ENCODE assay signal across 25 mouse cellular contexts in the genomic region with DNA sequence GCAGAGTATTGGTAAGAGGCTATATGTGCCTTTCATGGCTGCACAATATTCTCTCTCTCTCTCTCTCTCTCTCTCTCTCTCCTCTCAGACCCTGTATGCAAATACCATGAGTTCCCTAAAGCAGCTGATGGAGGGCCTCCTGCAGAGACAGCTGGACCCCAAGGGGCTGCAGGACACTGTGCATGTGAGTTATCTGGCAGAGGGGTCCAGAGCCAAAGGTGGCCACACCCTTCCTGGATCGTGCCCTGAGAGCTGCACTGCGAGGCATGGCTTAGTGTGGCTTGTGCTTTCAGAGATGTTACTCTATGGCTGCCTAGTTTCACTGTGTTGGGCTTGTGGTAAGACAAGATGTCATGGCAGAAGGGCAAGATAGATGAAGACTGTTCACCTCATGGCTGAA. TPM values are rescaled to one million over a fixed set of nuclear protein-coding genes. Genes with fewer than 3 reads are reported as not detected.
DNase-seq lines count a peak whose midpoint lies in the region; ATAC-seq lines count a peak whose summit lies in the region.
"Had no signal": no experiment of that assay in that cellular context is flagged by ENCODE, and none has a peak within 500 bp of the region (broad histone marks: within the 10 kb centered on the region; RNA-seq: fewer than 3 reads in every experiment).

No protein-coding gene starts in this region.

- H3K4me2 ChIP-seq in neural tube, embryonic 14.5 days (ENCODE audit: low read depth, low read length) = no peak overlapping the region

- no peak overlapping the region for H3K9ac ChIP-seq in neural tube, embryonic 14.5 days (replicated peaks; ENCODE audit: low read depth, low read length)

- peaks cover 16% of the 10 kb centered on the region for H3K27me3 ChIP-seq in megakaryocyte, embryonic 14.5 days (replicated peaks)
- H3K27me3 ChIP-seq in neural tube, embryonic 14.5 days (ENCODE audit: control insufficient read depth, insufficient read depth, low read length) = no peaks in the 10 kb centered on the region
- H3K27me3 ChIP-seq: Patski had no signal

- H3K9me3 ChIP-seq in megakaryocyte, embryonic 14.5 days = peaks cover 87% of the 10 kb centered on the region
- peaks cover 92% of the 10 kb centered on the region for H3K9me3 ChIP-seq in neural tube, embryonic 14.5 days (ENCODE audit: control insufficient read depth, low read length)

- DNase-seq in neural tube, embryonic 10.5 days (ENCODE audit: extremely low spot score, low spot score) = no peak
- peak; percentile 65 for DNase-seq in testis, postnatal 10 days (ENCODE audit: low spot score)
- no peak for DNase-seq in testis, postnatal 14 days (ENCODE audit: low spot score)
- DNase-seq: adrenal gland, adult 2 months; adrenal gland, adult 8-10 months; adrenal gland, postnatal 10 days; adrenal gland, postnatal 14 days; adrenal gland, postnatal 25 days; adrenal gland, postnatal 36 days; B cell, adult 2 months; cerebellum, adult 11 months; cerebellum, adult 11-12 months; cerebellum, adult 18-20 months had no signal

- no peaks in the 10 kb centered on the region for H3K36me3 ChIP-seq in megakaryocyte, embryonic 14.5 days (replicated peaks; ENCODE audit: low read length)
- no peaks in the 10 kb centered on the region for H3K36me3 ChIP-seq in neural tube, embryonic 14.5 days (ENCODE audit: control insufficient read depth, insufficient read depth, low read length)
- H3K36me3 ChIP-seq: G1E had no signal

- H3K27ac ChIP-seq in neural tube, embryonic 14.5 days (ENCODE audit: low read depth, low read length) = no peak overlapping the region

- ATAC-seq in megakaryocyte, adult 5-6 weeks (ENCODE audit: poor library complexity, severe bottlenecking) = no peak
- ATAC-seq in neural tube, embryonic 14.5 days (ENCODE audit: low read depth) = 0 out of 2 replicates have a peak, but pooled peaks have one; percentile 3
- ATAC-seq: activated CD4-positive, CD25-positive, alpha-beta regulatory T cell, adult 4 months; CD4-positive, CD25-positive, alpha-beta regulatory T cell, adult 4 months; Patski had no signal

- H3K4me3 ChIP-seq in megakaryocyte, embryonic 14.5 days (replicated peaks) = peak overlapping the region; percentile 26
- no peak overlapping the region for H3K4me3 ChIP-seq in neural tube, embryonic 14.5 days (ENCODE audit: low read depth, low read length)

- WGBS in neural tube, embryonic 14.5 days = 51% methylated on average over 2 of the region's 2 CpGs

- no peaks in the 10 kb centered on the region for H3K4me1 ChIP-seq in megakaryocyte, embryonic 14.5 days
- no peaks in the 10 kb centered on the region for H3K4me1 ChIP-seq in neural tube, embryonic 14.5 days (ENCODE audit: control insufficient read depth, insufficient read depth, low read length)

RNA-seq across cellular contexts. Expression of gene Mroh2a, which starts 20.9 kb away (rescaled TPM):
- polyA plus RNA-seq in megakaryocyte, embryonic 14.5 days (2012; ENCODE audit: insufficient read depth, low replicate concordance) = not detected in 2 replicates
- 0.47 and 1.2 TPM in 2 replicates for total RNA-seq in megakaryocyte, adult 5-6 weeks (2015)
- 0.28 and 0.37 TPM in 2 replicates for total RNA-seq in megakaryocyte, adult 5-6 weeks (2017)
- polyA plus RNA-seq in neural tube, embryonic 14.5 days (2014; fragmentation: Nextera tagmentation; extraction: Ambion mirVana) = 0.71 and 0.95 TPM in 2 replicates
- polyA plus RNA-seq: G1E had no signal

RNA-seq across cellular contexts. Expression of gene Hjurp, which starts 29.8 kb away (rescaled TPM):
- polyA plus RNA-seq in megakaryocyte, embryonic 14.5 days (2012; ENCODE audit: insufficient read depth, low replicate concordance) = 2.4 and 4.0 TPM in 2 replicates
- 99.8 and 112 TPM in 2 replicates for total RNA-seq in megakaryocyte, adult 5-6 weeks (2015)
- total RNA-seq in megakaryocyte, adult 5-6 weeks (2017) = 174 and 189 TPM in 2 replicates
- polyA plus RNA-seq in neural tube, embryonic 14.5 days (2014; fragmentation: Nextera tagmentation; extraction: Ambion mirVana) = 55.8 and 71.7 TPM in 2 replicates

RNA-seq across cellular contexts. Expression of gene Trpm8, which starts 29.8 kb away (rescaled TPM):
- not detected in 2 replicates for polyA plus RNA-seq in megakaryocyte, embryonic 14.5 days (2012; ENCODE audit: insufficient read depth, low replicate concordance)
- not detected in 2 replicates for total RNA-seq in megakaryocyte, adult 5-6 weeks (2015)
- not detected in 2 replicates for total RNA-seq in megakaryocyte, adult 5-6 weeks (2017)
- polyA plus RNA-seq in neural tube, embryonic 14.5 days (2014; fragmentation: Nextera tagmentation; extraction: Ambion mirVana) = 0.07 TPM in 1 of 2 replicates, not detected in the other
- total RNA-seq: adrenal gland, adult 18-20 months; adrenal gland, adult 2 months; adrenal gland, adult 8-10 months; adrenal gland, postnatal 10 days; adrenal gland, postnatal 14 days; adrenal gland, postnatal 25 days; adrenal gland, postnatal 36 days; CH12.LX; G1E; MEL had no signal
- polyA plus RNA-seq: activated CD4-positive, CD25-positive, alpha-beta regulatory T cell, adult 4 months; adrenal gland, adult 2 months; CD4-positive, CD25-positive, alpha-beta regulatory T cell, adult 4 months; G1E had no signal

RNA-seq across cellular contexts. Expression of gene Ugt1a1, which starts 35.9 kb away (rescaled TPM):
- not detected in 2 replicates for polyA plus RNA-seq in megakaryocyte, embryonic 14.5 days (2012; ENCODE audit: insufficient read depth, low replicate concordance)
- 0.29 and 1.1 TPM in 2 replicates for total RNA-seq in megakaryocyte, adult 5-6 weeks (2015)
- total RNA-seq in megakaryocyte, adult 5-6 weeks (2017) = 0.37 TPM in 1 of 2 replicates, not detected in the other
- polyA plus RNA-seq in neural tube, embryonic 14.5 days (2014; fragmentation: Nextera tagmentation; extraction: Ambion mirVana) = not detected in 2 replicates
- total RNA-seq: CH12.LX, ES-E14, MEL had no signal
- polyA plus RNA-seq: activated CD4-positive, CD25-positive, alpha-beta regulatory T cell, adult 4 months; C2C12; CD4-positive, CD25-positive, alpha-beta regulatory T cell, adult 4 months; G1E had no signal

RNA-seq across cellular contexts. Expression of gene Dnajb3, which starts 42.1 kb away (rescaled TPM):
- not detected in 2 replicates for polyA plus RNA-seq in megakaryocyte, embryonic 14.5 days (2012; ENCODE audit: insufficient read depth, low replicate concordance)
- 0.66 TPM in 1 of 2 replicates, not detected in the other for total RNA-seq in megakaryocyte, adult 5-6 weeks (2015)
- not detected in 2 replicates for total RNA-seq in megakaryocyte, adult 5-6 weeks (2017)
- 12.4 and 13.3 TPM in 2 replicates for polyA plus RNA-seq in neural tube, embryonic 14.5 days (2014; fragmentation: Nextera tagmentation; extraction: Ambion mirVana)
- total RNA-seq: CH12.LX, MEL had no signal
- polyA plus RNA-seq: C2C12, G1E, Patski had no signal

Comparison
In these comparisons a context has a peak if more than half of its experiments do, and no peak if none do; other contexts are left out.
1. RNA of gene Hjurp, which starts 29.8 kb away (polyA plus RNA-seq): 55.8 to 71.7 TPM in neural tube, embryonic 14.5 days; 2.4 to 4.0 TPM in megakaryocyte, embryonic 14.5 days; every median in the first group is over 10 times any median in the second.